Mouse (Mus musculus) B cell, adult 2 months (primary cell): Measurements from ENCODE around the gene Popdc2.
A peak's percentile ranks its signal among the peaks of the same experiment; 100 is the strongest.

Source experiments
- DNase-seq, 2 experiments: peaks; one replicate each; pipeline ENCODE4 v3.0.0; 2022

The Popdc2 gene

GRCm38 (mm10) chr16:38406293-38406692, 44.3 kb downstream of the Popdc2 start:
- no peak for DNase-seq

- peak; percentile 55 to 65 for DNase-seq
Measured at GRCm38 (mm10) chr16:38406708-38407107, 44.7 kb downstream of the Popdc2 start.

DNA sequence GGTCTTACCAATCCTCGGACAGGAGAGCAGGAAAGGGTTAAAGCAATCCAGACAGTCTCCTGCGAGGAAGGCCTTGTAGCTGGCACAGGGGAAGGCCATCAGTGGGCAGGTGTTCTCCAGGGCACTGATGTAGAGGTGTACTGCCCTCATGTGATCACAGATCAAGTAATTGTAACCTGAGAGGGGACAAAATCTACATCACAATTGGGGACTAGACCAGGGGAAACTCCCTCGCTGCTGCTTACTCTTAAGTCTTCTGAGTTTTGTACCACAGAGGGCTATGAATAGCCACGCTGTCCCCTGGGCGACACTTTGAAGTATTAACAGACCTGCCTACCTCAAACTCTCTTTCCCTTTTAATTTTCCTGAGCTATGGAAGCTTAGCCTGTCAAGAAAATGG, 45.6 kb downstream of the Popdc2 start:
- DNase-seq, result peak; percentile 49 to 50

DNA sequence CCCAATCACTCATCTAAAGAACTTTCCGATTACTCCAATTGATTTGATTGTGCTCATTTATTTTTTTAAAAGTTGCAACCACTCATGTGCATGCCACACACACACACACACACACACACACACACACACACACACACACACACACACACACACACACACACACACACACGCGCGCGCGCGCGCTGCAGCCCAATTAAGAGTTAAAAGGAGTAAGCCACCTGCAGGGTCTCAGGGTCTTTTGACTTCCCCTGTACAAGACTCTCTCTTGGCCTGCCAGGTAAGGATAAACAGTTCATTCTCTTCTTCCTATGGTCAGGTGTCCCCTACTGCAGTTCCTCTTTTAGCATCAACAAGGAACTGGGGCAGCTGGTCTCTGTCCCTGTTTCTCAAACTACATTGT, 46.4 kb downstream of the Popdc2 start:
- DNase-seq, result no peak

DNA sequence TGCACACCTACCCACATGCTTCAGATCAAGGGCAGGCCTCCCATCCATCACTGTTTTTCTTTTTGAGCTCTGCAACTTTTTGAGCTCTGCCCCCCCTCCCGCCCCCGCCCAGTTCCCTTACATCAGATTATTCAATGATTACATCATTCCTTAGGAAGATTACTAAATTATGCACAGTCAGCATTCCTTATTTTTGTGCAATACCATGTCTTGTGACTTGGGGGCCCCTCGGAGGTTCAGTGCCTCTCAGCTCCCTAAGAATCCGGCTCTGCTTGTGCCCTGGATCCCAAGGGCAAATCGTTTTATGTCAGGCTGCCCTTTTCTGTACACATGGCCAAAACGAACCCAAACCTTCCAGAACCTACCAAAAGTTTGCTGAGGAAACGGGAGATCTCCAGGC, 52.9 kb downstream of the Popdc2 start:
- DNase-seq, result no peak

DNA sequence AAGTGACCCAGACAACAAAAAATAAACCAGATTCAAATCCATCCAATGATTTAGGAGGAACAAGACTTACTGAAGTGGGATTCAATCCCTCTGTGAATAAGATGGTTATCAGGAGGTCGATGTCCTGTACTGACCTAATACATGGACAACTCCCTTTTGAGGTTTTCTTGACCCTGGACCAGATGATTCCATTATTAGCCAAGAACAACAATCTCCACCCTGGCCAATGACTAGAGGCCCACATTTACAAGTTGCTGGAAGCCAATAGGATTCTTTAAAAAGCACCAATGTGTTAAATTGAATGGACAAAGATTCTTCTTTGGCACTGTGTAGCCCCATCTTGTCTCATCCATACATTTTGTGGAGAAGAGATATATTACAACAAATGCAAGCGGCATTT, 63.4 kb downstream of the Popdc2 start:
- no peak for DNase-seq

- no peak for DNase-seq
Measured at GRCm38 (mm10) chr16:38425799-38426198, 63.8 kb downstream of the Popdc2 start.
